Mouse (Mus musculus) limb, embryonic 10.5 days (tissue): ENCODE measurements around the gene Abcb9. TPM values are rescaled to one million over a fixed set of nuclear protein-coding genes. Genes with fewer than 3 reads are reported as not detected.

ENCODE experiments used
- polyA plus RNA-seq: library from polyadenylated mRNA; unstranded; fragments of >200 nt; fragmentation: Nextera tagmentation; extraction: Ambion mirVana; gene quantifications from 2 replicates; pipeline ENCODE4 v1.2.1, GENCODE M21; 2016

Abcb9 gene
- polyA plus RNA-seq, 1 experiment from 2014 or later = 0.55 TPM

Other genes starting within 250 kb of the Abcb9 start
- not detected in 2 replicates for gene Hcar2, start 230.3 kb downstream of the Abcb9 start, polyA plus RNA-seq
- gene Hcar1, start 215.8 kb downstream of the Abcb9 start, polyA plus RNA-seq = not detected in 2 replicates
- 179 and 186 TPM in 2 replicates for gene Denr, start 188.6 kb downstream of the Abcb9 start, polyA plus RNA-seq
- gene Gm43518, start 168.4 kb downstream of the Abcb9 start, polyA plus RNA-seq = 1.3 and 3.2 TPM in 2 replicates
- 4.0 and 6.2 TPM in 2 replicates for gene Ccdc62, start 165.1 kb downstream of the Abcb9 start, polyA plus RNA-seq
- 7.1 and 8.3 TPM in 2 replicates for gene Hip1r, start 122.2 kb downstream of the Abcb9 start, polyA plus RNA-seq
- gene Vps37b, start 63.5 kb downstream of the Abcb9 start, polyA plus RNA-seq = 40.5 and 42.6 TPM in 2 replicates
- gene Ogfod2, start 16.5 kb upstream of the Abcb9 start, polyA plus RNA-seq = 13.2 and 16.2 TPM in 2 replicates
- gene Arl6ip4, start 20.3 kb upstream of the Abcb9 start, polyA plus RNA-seq = 139 and 150 TPM in 2 replicates
- gene Pitpnm2, start 154.0 kb upstream of the Abcb9 start, polyA plus RNA-seq = 2.0 and 2.4 TPM in 2 replicates
- 21.8 and 23.5 TPM in 2 replicates for gene Mphosph9, start 232.2 kb upstream of the Abcb9 start, polyA plus RNA-seq
- 18.0 and 20.0 TPM in 2 replicates for gene 2810006K23Rik, start 232.3 kb upstream of the Abcb9 start, polyA plus RNA-seq